Mouse (Mus musculus) embryo, embryonic 9.5 days (tissue): ENCODE measurements around the gene Drg1.
A peak's percentile ranks its signal among the peaks of the same experiment; 100 is the strongest.

Experiments used
- DNase-seq: peaks from one replicate; pipeline ENCODE4 v3.0.0-alpha.2; 2017; ENCODE audit errors: extremely low spot score

Drg1 gene

GRCm38 (mm10) chr11:3289803-3290639, 23.8 kb upstream of the Drg1 start:
- peak; percentile 91 for DNase-seq

GRCm38 (mm10) chr11:3289302-3289802, 23.1 kb upstream of the Drg1 start:
- peak; percentile 96 for DNase-seq

- DNase-seq, result peak; percentile 83
Observed at GRCm38 (mm10) chr11:3288521-3289301, 22.5 kb upstream of the Drg1 start, which contains the start of gene Patz1. Gene Patz1, plus strand, starts transcription at chr11:3288874.

- no peak for DNase-seq
Observed at GRCm38 (mm10) chr11:3287921-3288320, 21.7 kb upstream of the Drg1 start.

GRCm38 (mm10) chr11:3287131-3287530, 20.9 kb upstream of the Drg1 start:
- no peak for DNase-seq

- DNase-seq, result no peak
Observed at GRCm38 (mm10) chr11:3285940-3286339, 19.7 kb upstream of the Drg1 start.

- no peak for DNase-seq
Observed at GRCm38 (mm10) chr11:3283645-3284044, 17.4 kb upstream of the Drg1 start.

GRCm38 (mm10) chr11:3282887-3283286, 16.7 kb upstream of the Drg1 start:
- DNase-seq, result no peak

GRCm38 (mm10) chr11:3279729-3280128, 13.5 kb upstream of the Drg1 start:
- no peak for DNase-seq

- no peak for DNase-seq
Observed at GRCm38 (mm10) chr11:3278351-3278750, 12.1 kb upstream of the Drg1 start.

- no peak for DNase-seq
Observed at GRCm38 (mm10) chr11:3269241-3269640, 3.0 kb upstream of the Drg1 start.

GRCm38 (mm10) chr11:3267133-3267532, 918 bp upstream of the Drg1 start:
- DNase-seq, result no peak

GRCm38 (mm10) chr11:3265291-3266078, 730 bp downstream of the Drg1 start:
- peak; percentile 55 for DNase-seq

- DNase-seq, result no peak
Observed at GRCm38 (mm10) chr11:3259537-3259936, 6.7 kb downstream of the Drg1 start.

GRCm38 (mm10) chr11:3247387-3247786, 18.8 kb downstream of the Drg1 start:
- no peak for DNase-seq

- DNase-seq, result no peak
Observed at GRCm38 (mm10) chr11:3243771-3244170, 22.4 kb downstream of the Drg1 start.

- no peak for DNase-seq
Observed at GRCm38 (mm10) chr11:3242395-3242794, 23.8 kb downstream of the Drg1 start.

GRCm38 (mm10) chr11:3235277-3235676, 30.9 kb downstream of the Drg1 start:
- DNase-seq, result no peak

- no peak for DNase-seq
Observed at GRCm38 (mm10) chr11:3233704-3234103, 32.5 kb downstream of the Drg1 start.

- DNase-seq, result no peak
Observed at GRCm38 (mm10) chr11:3232248-3232647, 34.0 kb downstream of the Drg1 start.

GRCm38 (mm10) chr11:3227113-3227512, 39.1 kb downstream of the Drg1 start:
- DNase-seq, result no peak

- no peak for DNase-seq
Observed at GRCm38 (mm10) chr11:3223105-3223504, 43.1 kb downstream of the Drg1 start.
